Mouse (Mus musculus) ES-CJ7 (cell line): Measurements from ENCODE around the gene Dhrs2.

Experiments used
- DNase-seq: peaks from one replicate; pipeline ENCODE4 v3.0.0; 2011; ENCODE audit warnings: low read depth, low spot score

Dhrs2 gene

GRCm38 (mm10) chr14:55248284-55248683, 26.5 kb downstream of the Dhrs2 start:
- no peak for DNase-seq

DNA sequence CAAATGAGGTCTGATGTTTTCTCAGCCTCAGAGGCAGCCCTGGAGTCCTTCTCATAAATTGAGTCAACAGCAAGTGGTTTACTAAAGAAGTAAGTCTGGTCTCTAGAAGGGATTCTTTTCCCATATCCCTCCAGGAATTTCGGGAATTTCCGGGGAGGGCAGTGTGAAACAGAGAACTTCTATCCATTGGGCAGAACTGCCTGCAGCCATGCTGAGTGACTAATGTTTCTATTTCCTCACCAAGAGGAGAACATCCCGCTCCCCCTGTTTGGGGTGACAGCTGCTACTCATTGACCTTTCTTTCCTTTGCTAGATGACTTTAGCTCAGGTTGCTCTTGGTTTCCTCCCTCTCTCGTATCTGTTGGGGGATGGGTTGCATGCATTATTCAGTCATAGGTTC, 31.8 kb downstream of the Dhrs2 start:
- DNase-seq: peak; percentile 19

DNA sequence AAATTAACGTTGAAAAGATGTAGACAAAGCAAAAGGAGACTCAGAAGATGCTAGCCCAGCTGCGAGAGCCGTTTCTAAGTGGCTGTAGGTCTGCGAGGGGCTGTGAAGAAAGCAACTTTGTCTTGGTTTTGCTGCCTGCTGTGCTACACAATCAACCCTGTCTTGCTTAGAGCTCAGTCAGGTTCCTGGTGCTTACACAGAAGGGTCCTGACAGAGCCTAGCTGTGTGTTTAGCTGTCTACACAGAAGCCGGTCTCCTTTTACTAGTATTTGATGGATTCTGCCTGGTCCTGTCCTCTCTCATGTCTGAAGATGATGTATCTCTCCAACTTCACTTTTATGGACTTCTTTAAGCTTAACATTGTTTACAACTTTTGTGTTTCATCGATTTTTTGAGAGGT, 33.6 kb downstream of the Dhrs2 start:
- no peak for DNase-seq

GRCm38 (mm10) chr14:55271158-55271557, 49.4 kb downstream of the Dhrs2 start:
- peak; percentile 49 for DNase-seq

GRCm38 (mm10) chr14:55273023-55273422, 51.2 kb downstream of the Dhrs2 start:
- DNase-seq: no peak

DNA sequence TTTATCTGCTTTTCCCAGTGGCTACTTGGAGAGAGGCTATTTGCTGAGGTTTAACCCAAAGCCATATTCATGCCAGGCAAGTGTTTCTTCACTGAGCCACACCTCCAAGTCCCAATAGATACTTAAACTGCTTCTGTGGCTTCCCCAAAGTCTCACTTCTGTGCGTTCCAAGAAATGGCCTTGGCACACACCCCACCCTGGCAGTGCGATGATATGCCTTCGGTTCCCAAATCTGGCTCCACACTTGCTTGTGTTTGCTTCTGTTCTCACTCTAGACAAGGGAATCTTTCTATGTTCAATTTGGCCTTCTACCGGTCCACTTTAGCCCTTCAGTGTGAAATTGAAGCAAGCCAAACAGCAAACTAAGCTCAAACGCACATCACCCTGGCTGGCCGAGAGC, 53.0 kb downstream of the Dhrs2 start:
- DNase-seq: no peak

GRCm38 (mm10) chr14:55279322-55280069, 57.7 kb downstream of the Dhrs2 start:
- peak; percentile 8 for DNase-seq
